In genomic region chr5:38498479-38498878, GRCm38 (mm10) we compare ENCODE assay signal across 16 mouse cellular contexts. TPM values are rescaled to one million over a fixed set of nuclear protein-coding genes. Genes with fewer than 3 reads are reported as not detected.
DNase-seq lines count a peak whose midpoint lies in the region; ATAC-seq and TF ChIP-seq lines count a peak whose summit lies in the region.
"Had no signal": no experiment of that assay in that cellular context is flagged by ENCODE, and none has a peak within 500 bp of the region (broad histone marks: within the 10 kb centered on the region; RNA-seq: fewer than 3 reads in every experiment).

No protein-coding gene starts in this region.

- TF ChIP-seq POLR2A in heart, adult 2 months (IDR thresholded peaks at IDR 0.05; ENCODE audit: insufficient read depth, low read depth, low read length) = no peak

- no peak for TF ChIP-seq EP300 in heart, adult 2 months (IDR thresholded peaks at IDR 0.05; ENCODE audit: insufficient read depth, low read depth, low read length)

- DNase-seq in kidney, postnatal 14 days = peak; percentile 39
- peak; percentile 42 to 62 for DNase-seq in lung, postnatal 4 days
- no peak for DNase-seq in spleen, adult 18-20 months
- no peak for DNase-seq in heart, adult 2 months
- DNase-seq: adrenal gland, postnatal 36 days; cerebellum, adult 9-11 months; embryo, embryonic 11 days; gastrocnemius, postnatal 10 days; heart, postnatal 10 days; right cerebral cortex, postnatal 4 days; thymus, postnatal 14 days had no signal

- 0 out of 2 replicates have a peak overlapping the region, but pooled peaks have one; percentile 4 for H3K27ac ChIP-seq in kidney, embryonic 15.5 days
- H3K27ac ChIP-seq in kidney, embryonic 14.5 days (ENCODE audit: low read depth, low read length) = no peak overlapping the region
- no peak overlapping the region for H3K27ac ChIP-seq in liver, embryonic 16.5 days (ENCODE audit: low read length)
- no peak overlapping the region for H3K27ac ChIP-seq in heart, adult 2 months
- H3K27ac ChIP-seq: hindbrain, embryonic 15.5 days had no signal

- no peak overlapping the region for H3K9ac ChIP-seq in kidney, embryonic 15.5 days
- H3K9ac ChIP-seq in kidney, embryonic 14.5 days (ENCODE audit: low read depth, low read length) = no peak overlapping the region
- no peak overlapping the region for H3K9ac ChIP-seq in liver, embryonic 16.5 days (ENCODE audit: low read depth, low read length)
- no peak overlapping the region for H3K9ac ChIP-seq in heart, adult 2 months (ENCODE audit: low read depth, low read length)
- H3K9ac ChIP-seq: hindbrain, embryonic 15.5 days had no signal

- H3K36me3 ChIP-seq in kidney, embryonic 15.5 days = no peaks in the 10 kb centered on the region
- H3K36me3 ChIP-seq in kidney, embryonic 14.5 days (ENCODE audit: control insufficient read depth, insufficient read depth, low read length) = no peaks in the 10 kb centered on the region
- H3K36me3 ChIP-seq in liver, embryonic 16.5 days (ENCODE audit: control insufficient read depth, insufficient read depth) = no peaks in the 10 kb centered on the region
- no peaks in the 10 kb centered on the region for H3K36me3 ChIP-seq in heart, adult 2 months (ENCODE audit: control insufficient read depth, insufficient read depth, low read length)
- H3K36me3 ChIP-seq: hindbrain, embryonic 15.5 days had no signal

- TF ChIP-seq CTCF in heart, adult 2 months (IDR thresholded peaks at IDR 0.05) = no peak

- intact Hi-C loops in heart, adult 2 months (cut with DNase I) = no loop called here

- no peaks in the 10 kb centered on the region for H3K79me2 ChIP-seq in heart, adult 2 months (replicated peaks; ENCODE audit: control insufficient read depth, insufficient read depth, low read length)

- no peak overlapping the region for H3K4me2 ChIP-seq in kidney, embryonic 15.5 days
- H3K4me2 ChIP-seq in kidney, embryonic 14.5 days (replicated peaks; ENCODE audit: low read depth, low read length) = no peak overlapping the region
- no peak overlapping the region for H3K4me2 ChIP-seq in liver, embryonic 16.5 days (ENCODE audit: low read depth, low read length)
- H3K4me2 ChIP-seq: hindbrain, embryonic 15.5 days had no signal

- 60% methylated on average over 5 of the region's 5 CpGs for WGBS in kidney, embryonic 15.5 days
- 64% methylated on average over 5 of the region's 5 CpGs for WGBS in kidney, embryonic 14.5 days
- 51% methylated on average over 5 of the region's 5 CpGs for WGBS in liver, embryonic 16.5 days (ENCODE audit: insufficient replicate concordance)
- WGBS in heart, adult 2 months = 20% methylated on average over 5 of the region's 5 CpGs

- H3K9me3 ChIP-seq in kidney, embryonic 15.5 days (replicated peaks) = no peaks in the 10 kb centered on the region
- H3K9me3 ChIP-seq in kidney, embryonic 14.5 days (ENCODE audit: control insufficient read depth, low read length) = no peaks in the 10 kb centered on the region
- H3K9me3 ChIP-seq in liver, embryonic 16.5 days (replicated peaks; ENCODE audit: control insufficient read depth, low read length) = no peaks in the 10 kb centered on the region
- H3K9me3 ChIP-seq: hindbrain, embryonic 15.5 days had no signal

- no peaks in the 10 kb centered on the region for H3K4me1 ChIP-seq in kidney, embryonic 15.5 days
- no peaks in the 10 kb centered on the region for H3K4me1 ChIP-seq in kidney, embryonic 14.5 days (ENCODE audit: control insufficient read depth, insufficient read depth, low read length)
- peaks cover 31% of the 10 kb centered on the region for H3K4me1 ChIP-seq in liver, embryonic 16.5 days (ENCODE audit: control insufficient read depth, low read depth, low read length)
- H3K4me1 ChIP-seq in heart, adult 2 months (ENCODE audit: control insufficient read depth, insufficient read depth, low read length) = no peaks in the 10 kb centered on the region
- H3K4me1 ChIP-seq: hindbrain, embryonic 15.5 days had no signal

- no peak for ATAC-seq in kidney, embryonic 15.5 days (replicated peaks; ENCODE audit: low FRiP score)
- ATAC-seq in kidney, embryonic 14.5 days (ENCODE audit: low FRiP score, low TSS enrichment) = no peak
- ATAC-seq in liver, embryonic 16.5 days (ENCODE audit: low read depth) = peak; percentile 25; the same call in 1 of the 2 replicates

- no peak overlapping the region for H3K4me3 ChIP-seq in kidney, embryonic 15.5 days (replicated peaks)
- H3K4me3 ChIP-seq in kidney, embryonic 14.5 days (ENCODE audit: low read length) = no peak overlapping the region
- H3K4me3 ChIP-seq in liver, embryonic 16.5 days (ENCODE audit: low read depth, low read length) = no peak overlapping the region
- H3K4me3 ChIP-seq in heart, adult 2 months = no peak overlapping the region
- H3K4me3 ChIP-seq: hindbrain, embryonic 15.5 days; megakaryocyte, embryonic 14.5 days had no signal

- no peaks in the 10 kb centered on the region for H3K27me3 ChIP-seq in kidney, embryonic 15.5 days
- H3K27me3 ChIP-seq in kidney, embryonic 14.5 days (ENCODE audit: control insufficient read depth, insufficient read depth, low read length) = no peaks in the 10 kb centered on the region
- H3K27me3 ChIP-seq in liver, embryonic 16.5 days (ENCODE audit: control insufficient read depth, insufficient read depth, low read depth, low read length) = no peaks in the 10 kb centered on the region
- H3K27me3 ChIP-seq in heart, adult 2 months (ENCODE audit: control insufficient read depth, insufficient read depth, low read length) = no peaks in the 10 kb centered on the region
- H3K27me3 ChIP-seq: hindbrain, embryonic 15.5 days had no signal

RNA-seq across cellular contexts. Expression of gene Slc2a9, which starts 4.5 kb away (rescaled TPM):
- polyA plus RNA-seq in kidney, embryonic 15.5 days (2015; fragmentation: Nextera tagmentation; extraction: Ambion mirVana) = 1.4 and 1.6 TPM in 2 replicates
- 0.40 and 1.6 TPM in 2 replicates for polyA plus RNA-seq in kidney, embryonic 14.5 days (2014; fragmentation: Nextera tagmentation; extraction: Ambion mirVana)
- 3.6 and 4.0 TPM in 2 replicates for polyA plus RNA-seq in liver, embryonic 16.5 days (2015; fragmentation: Nextera tagmentation; extraction: Ambion mirVana)
- total RNA-seq in heart, adult 2 months (2021) = 1 to 10 TPM; 1.3 to 1.6 TPM
- 1.6 and 1.9 TPM in 2 replicates for polyA plus RNA-seq in heart, adult 2 months (2012; rRNA removed)

Comparison
In these comparisons a context has a peak if more than half of its experiments do, and no peak if none do; other contexts are left out.
1. DNase-seq: peak in kidney, postnatal 14 days (single experiment) and lung, postnatal 4 days (2 of 2); none in spleen, adult 18-20 months (0 of 2) and heart, adult 2 months (0 of 2).